Mouse (Mus musculus): Measurements from ENCODE around the gene Pip5k1b.
A peak's percentile ranks its signal among the peaks of the same experiment; 100 is the strongest.

Gene Pip5k1b

DNA sequence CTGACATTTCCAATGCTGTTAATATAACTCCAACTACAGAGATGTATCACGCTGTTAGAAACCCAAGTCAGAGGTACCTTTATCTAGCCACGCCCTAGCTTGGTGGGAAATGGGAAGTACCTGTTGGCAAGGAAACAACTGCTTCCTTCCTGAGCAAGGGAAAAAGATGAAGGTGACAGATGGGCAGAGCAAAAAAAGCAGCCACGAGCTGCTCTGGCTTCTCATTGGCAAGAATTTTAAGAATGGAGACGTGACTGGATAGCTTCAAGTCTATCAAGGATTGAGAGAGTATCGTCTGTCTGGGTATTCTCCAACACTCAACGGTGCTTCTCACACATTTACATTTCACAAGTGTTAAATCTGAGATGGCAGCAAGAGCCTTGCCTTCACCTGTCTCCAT, 80.4 kb downstream of the Pip5k1b start:
- DNase-seq (ENCODE audit: low spot score), result no peak

DNA sequence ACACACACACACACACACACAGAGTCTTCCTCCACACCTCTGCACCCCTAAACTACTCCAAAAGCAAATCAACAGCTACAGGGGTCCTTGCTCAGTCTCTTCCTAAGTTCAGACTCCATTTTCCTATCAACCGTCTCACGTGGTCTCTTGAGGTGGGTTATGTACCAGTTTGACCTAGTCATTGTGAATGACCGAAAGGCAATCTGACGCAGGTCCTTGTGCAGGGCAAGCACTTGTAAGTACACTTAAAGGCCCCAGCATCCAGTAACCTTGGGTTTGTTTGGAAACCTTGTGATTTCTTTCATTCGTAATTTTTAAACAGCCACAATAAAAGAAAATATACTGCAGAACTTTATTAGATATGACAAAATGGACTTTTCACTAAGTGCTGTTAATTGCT, 83.2 kb downstream of the Pip5k1b start:
- no peak for DNase-seq (ENCODE audit: low spot score)

DNA sequence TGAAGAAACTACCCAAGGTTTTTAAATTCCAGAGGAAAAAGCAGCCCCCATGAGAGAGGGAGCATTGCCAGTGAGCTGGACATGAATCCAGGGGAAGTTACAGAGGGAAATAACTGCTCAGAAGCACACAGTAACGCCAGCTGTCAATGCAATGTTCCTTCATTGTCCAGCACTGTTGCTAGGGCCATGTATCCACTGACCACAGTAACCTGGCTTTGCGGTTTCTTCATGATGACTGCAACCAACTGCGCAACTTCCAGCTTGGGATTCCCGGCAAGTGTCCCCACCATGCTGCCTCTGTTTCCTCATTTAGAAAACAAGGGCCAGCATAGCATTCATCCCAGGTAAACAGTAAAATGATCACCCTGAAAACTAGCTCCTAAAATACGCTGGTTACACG, 84.1 kb downstream of the Pip5k1b start:
- DNase-seq (ENCODE audit: low spot score), result no peak

GRCm38 (mm10) chr19:24469216-24469615, 86.5 kb downstream of the Pip5k1b start:
- no peak for DNase-seq (ENCODE audit: low spot score)

- DNase-seq (ENCODE audit: low spot score), result no peak
Observed at GRCm38 (mm10) chr19:24468616-24469015, 87.1 kb downstream of the Pip5k1b start.

DNA sequence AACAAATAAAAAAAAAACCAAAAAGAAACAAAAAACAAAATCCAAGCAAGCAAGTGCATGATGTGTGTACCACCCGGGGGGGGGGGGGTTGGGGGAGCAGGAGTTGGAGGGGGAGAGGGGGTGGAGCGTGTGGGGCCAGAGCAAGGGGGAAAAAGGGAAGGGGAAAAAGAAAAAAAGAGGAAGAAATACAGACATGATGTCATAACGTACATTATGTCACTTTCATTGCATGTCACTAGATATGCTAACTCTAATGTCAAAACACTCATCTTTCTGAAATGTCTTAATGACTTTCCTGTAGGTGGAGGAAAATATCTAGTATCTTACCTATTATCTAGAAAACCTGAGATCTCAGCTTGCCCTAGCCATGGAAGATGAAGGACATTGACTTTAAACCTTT, 92.7 kb downstream of the Pip5k1b start:
- DNase-seq (ENCODE audit: low spot score), result no peak

DNA sequence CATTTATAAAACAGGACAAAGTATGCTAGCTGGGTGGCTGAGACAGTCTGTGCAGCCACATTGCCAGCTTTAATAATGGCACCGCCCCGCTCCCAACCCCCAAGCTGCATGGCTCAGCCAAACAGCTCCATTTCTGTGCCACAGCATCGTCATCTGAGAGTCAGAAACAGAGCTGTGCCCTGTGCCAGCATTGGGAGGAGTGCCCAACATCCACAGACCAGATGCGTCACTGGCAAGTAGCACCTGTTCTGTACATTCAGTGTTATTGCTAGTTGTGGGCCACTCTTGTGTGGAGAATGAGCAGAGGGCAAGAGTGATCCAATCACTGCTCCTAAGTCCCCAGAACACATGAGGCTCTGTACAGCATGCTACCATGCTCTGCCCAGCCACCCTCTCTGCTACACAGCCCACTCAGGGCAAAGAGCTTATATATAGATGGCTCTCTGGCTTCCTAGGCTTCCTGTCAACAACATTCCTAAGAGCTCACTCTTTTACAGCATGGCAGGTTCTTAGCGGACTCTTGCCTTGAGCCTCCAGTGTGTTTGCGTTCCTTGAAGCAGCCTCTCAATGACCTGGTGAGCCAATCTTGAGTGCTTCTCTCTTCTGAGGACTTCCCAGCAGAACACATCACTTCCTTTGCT, 99.0 kb downstream of the Pip5k1b start:
- no peak for DNase-seq (ENCODE audit: low spot score)

GRCm38 (mm10) chr19:24455249-24455960, 100.3 kb downstream of the Pip5k1b start:
- no peak for DNase-seq (ENCODE audit: low spot score)

GRCm38 (mm10) chr19:24454451-24454850, 101.2 kb downstream of the Pip5k1b start:
- DNase-seq (ENCODE audit: low spot score), result no peak

- no peak for DNase-seq (ENCODE audit: low spot score)
Observed at GRCm38 (mm10) chr19:24453379-24453778, 102.3 kb downstream of the Pip5k1b start.

- peak; percentile 17 for DNase-seq (ENCODE audit: low spot score)
Observed at GRCm38 (mm10) chr19:24452441-24452898, 103.2 kb downstream of the Pip5k1b start.

GRCm38 (mm10) chr19:24451626-24452025, 104.0 kb downstream of the Pip5k1b start:
- DNase-seq (ENCODE audit: low spot score), result no peak

GRCm38 (mm10) chr19:24450740-24451139, 104.9 kb downstream of the Pip5k1b start:
- DNase-seq (ENCODE audit: low spot score), result no peak

DNA sequence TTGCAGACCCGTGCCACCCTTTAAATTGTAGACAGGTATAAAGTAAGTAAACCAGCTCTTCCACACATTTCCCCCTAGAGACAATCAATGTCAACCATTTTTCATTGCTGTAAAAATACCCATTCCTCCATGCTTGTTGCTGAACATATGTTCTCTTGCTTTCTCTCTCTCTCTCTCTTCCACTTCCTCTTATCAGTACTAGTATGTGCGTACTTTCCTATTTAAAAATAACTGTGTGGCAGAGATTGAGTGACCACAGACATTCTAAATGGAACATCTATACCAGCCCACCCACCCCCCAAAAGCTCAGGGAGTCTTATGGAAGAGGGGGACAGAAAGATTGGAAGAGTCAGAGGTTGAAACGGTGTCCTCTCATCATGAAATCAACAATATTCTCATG, 111.3 kb downstream of the Pip5k1b start:
- DNase-seq (ENCODE audit: low spot score), result no peak

DNA sequence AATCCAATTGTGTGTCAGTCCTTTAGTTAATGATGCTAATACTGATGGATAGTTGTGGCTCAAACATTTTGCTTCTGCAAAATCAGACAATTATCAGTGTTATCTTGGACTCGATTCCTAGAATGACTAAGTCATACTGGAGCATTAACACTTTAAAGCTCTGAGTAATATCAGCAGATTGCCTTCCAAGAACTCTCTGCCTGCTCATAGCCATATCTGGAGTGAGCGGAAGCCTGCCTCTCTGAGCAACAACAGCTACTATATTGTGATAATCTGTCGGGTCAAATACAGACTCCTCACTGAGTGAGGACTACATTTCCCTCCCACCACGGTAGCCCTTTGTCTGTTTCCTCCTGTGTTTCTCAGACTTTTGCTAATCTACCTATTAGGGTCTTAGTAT, 116.0 kb downstream of the Pip5k1b start:
- no peak for DNase-seq (ENCODE audit: low spot score)

- DNase-seq (ENCODE audit: low spot score), result no peak
Observed at GRCm38 (mm10) chr19:24434291-24434690, 121.4 kb downstream of the Pip5k1b start.

- DNase-seq (ENCODE audit: low spot score), result no peak
Observed at GRCm38 (mm10) chr19:24432447-24432846, 123.2 kb downstream of the Pip5k1b start.

DNA sequence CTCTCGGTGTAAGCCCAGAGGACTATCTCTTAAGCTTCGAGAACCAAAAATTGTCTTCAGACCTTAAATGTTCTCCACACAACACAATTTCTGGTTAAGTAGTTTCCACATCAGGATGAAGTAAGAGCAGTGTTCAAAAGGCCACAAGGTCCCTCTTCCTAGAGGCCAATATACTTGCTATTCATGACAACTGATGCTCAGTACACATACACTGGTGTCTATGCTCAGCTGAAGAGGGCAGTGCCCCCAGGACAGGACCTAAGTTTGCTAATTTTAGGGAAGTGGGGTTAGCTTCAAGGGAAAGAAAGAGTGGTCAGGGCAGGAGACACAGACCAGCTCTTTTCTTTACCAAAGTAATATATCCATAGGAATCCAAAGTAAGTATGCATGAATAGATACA, 124.3 kb downstream of the Pip5k1b start:
- no peak for DNase-seq (ENCODE audit: low spot score)

DNA sequence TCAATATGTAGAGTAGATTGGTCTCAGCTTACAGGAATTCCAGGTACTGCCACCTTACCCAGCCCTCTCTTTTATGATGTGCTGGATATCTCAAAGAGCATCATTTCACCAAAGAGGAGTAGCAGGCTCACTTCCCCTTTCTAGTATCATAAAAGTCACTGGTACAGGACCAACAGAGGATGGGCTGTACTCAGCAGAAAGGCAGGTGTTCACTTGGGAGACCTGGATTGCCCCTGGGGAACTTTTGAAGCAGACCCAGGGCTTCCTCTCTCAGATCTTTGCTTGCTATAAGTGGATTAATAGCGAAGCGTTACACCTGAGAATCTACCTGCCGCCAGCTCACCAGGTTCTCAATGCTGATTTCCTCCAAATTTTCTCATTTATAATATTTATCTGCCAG, 127.7 kb downstream of the Pip5k1b start:
- no peak for DNase-seq (ENCODE audit: low spot score)

DNA sequence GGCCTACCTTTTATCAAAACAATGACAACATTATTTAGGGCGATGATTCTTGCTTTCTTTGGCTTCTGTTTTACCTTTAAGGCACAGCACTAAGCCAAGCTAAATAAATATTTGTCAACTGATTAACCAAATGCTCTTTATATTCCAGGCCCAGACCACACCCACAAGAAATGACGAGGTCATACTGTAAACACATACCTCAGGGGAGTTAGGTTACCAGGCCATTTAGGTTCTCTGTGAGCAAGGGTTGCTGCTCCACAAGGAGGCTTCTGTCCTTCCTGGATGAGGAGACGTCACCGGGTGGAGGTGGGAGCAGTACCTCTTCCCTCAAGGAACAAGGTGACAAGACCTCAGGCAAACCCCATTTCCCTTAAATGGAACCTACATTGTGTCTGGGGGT, 128.4 kb downstream of the Pip5k1b start:
- DNase-seq (ENCODE audit: low spot score), result no peak

DNA sequence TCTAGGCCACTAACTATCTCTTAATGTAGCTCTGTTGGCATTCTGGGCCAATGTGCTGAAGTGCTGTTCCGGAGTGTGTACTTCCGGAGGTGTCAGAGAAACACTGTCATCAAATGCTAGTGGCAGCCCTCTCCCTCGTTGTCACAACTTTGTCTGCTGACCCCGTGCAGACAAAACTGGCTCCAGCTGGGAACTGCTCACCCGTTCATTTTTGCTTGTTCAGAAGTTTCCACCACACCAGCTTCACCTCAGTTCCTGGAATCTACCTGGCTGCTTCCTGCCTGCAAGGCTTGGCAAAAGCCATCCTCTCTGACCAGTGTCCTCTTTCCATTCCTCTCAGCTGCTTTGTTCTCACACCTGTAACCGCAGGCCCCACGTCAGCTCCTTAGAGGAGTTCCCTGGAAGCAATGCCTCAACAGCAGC, 128.9 kb downstream of the Pip5k1b start:
- no peak for DNase-seq (ENCODE audit: low spot score)

DNA sequence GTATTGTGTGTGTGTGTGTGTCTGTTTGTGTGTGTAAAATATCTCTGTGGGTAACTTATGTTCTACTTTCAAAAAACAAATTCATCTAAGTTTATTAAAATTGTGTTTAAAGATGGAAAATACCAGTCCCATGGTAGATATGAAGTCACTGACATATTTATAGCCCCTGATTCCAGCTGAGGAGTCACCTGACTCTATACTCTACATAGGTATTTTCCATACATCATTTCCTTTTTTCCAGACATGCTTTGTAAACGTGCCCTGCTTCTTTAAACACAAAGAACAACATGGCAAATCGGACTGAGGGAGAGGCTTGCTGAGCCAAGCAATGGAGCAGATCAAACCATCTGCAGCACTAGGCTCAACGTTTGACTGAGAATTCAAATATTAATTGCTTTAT, 137.6 kb downstream of the Pip5k1b start:
- DNase-seq (ENCODE audit: low spot score), result no peak

DNA sequence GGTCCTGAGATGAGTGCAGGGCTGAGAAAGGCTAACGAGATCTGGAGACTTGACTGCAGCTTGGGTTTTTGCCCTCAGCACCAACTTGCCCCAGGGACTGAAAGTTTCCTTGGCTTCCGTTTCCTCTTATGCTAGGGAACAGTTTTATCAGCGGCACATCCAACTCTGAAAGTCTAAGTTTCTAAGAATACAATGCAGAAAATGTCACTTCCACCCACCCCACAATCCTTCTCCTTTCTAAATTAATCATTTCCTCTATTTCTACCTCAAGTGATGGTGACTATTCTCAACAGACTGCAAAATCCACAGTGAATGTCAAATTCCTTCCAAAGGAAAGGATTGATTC, 138.0 kb downstream of the Pip5k1b start:
- DNase-seq (ENCODE audit: low spot score), result no peak

All from testis, postnatal 14 days (tissue).